Mouse (Mus musculus) kidney, adult 2 months (tissue): Measurements from ENCODE around the gene Grin3a. TPM values are rescaled to one million over a fixed set of nuclear protein-coding genes. Genes with fewer than 3 reads are reported as not detected.

Experiments
- DNase-seq: peaks from one replicate; pipeline ENCODE4 v3.0.0; 2021
- H3K27ac ChIP-seq: fragments of 200-500 bp; 2 replicates; pipeline ENCODE4 v1.5.1; 2012; ENCODE audit warnings: low read depth, low read length, control low read depth, inconsistent platforms; ENCODE audit not compliant: insufficient read depth
- H3K27me3 ChIP-seq: fragments of 200-500 bp; replicated peaks from 2 replicates; pipeline ENCODE4 v1.6.1; 2012; ENCODE audit warnings: mild to moderate bottlenecking, moderate library complexity, low read length, inconsistent platforms; ENCODE audit not compliant: control insufficient read depth, insufficient read depth
- H3K36me3 ChIP-seq: fragments of 200-500 bp; 2 replicates; pipeline ENCODE4 v1.6.1; 2012; ENCODE audit warnings: mild to moderate bottlenecking, moderate library complexity, low read length, inconsistent platforms; ENCODE audit not compliant: control insufficient read depth, insufficient read depth
- H3K4me1 ChIP-seq: fragments of 200-500 bp; 2 replicates; pipeline ENCODE4 v1.6.1; 2011; ENCODE audit warnings: low read length; ENCODE audit not compliant: control insufficient read depth, insufficient read depth
- H3K4me3 ChIP-seq: fragments of 200-500 bp; 2 replicates; pipeline ENCODE4 v1.5.1; 2011; ENCODE audit warnings: mild to moderate bottlenecking, low read depth, low read length, control low read depth; ENCODE audit not compliant: insufficient read depth
- CTCF ChIP-seq: fragments of 200-500 bp; conservative IDR thresholded peaks from 2 replicates; pipeline ENCODE4 v1.5.1; 2011; ENCODE audit warnings: low read depth, mild to moderate bottlenecking, control low read depth, low read length, moderate library complexity, mixed read lengths; ENCODE audit not compliant: insufficient read depth, insufficient read length
- POLR2A ChIP-seq: fragments of 200-500 bp; IDR thresholded peaks from one replicate; pipeline ENCODE4 v1.6.1; 2011; ENCODE audit warnings: low read depth, low read length, control low read depth
- WGBS: fragments of 180-500 bp; shearing (Covaris S2); methylation state at CpG from one replicate; pipeline ENCODE4 v1.1.7; 2018; 5-methylcytosine and 5-hydroxymethylcytosine counted together
- polyA plus RNA-seq: library from polyadenylated mRNA; depleted of rRNA; stranded (reverse); fragments of >200 nt; gene quantifications from 2 replicates; pipeline ENCODE4 v1.2.3, GENCODE M21; 2012

Grin3a gene
- polyA plus RNA-seq, 1 experiment: 0.14 TPM

- 91% methylated on average over 11 of the region's 11 CpGs for WGBS
- H3K4me1 ChIP-seq: no peaks in the 10 kb centered on the region
- H3K36me3 ChIP-seq: no peaks in the 10 kb centered on the region
- no peak overlapping the region for H3K4me3 ChIP-seq
- no peak for DNase-seq
- no peak for TF ChIP-seq CTCF
- no peak for TF ChIP-seq POLR2A
- no peak overlapping the region for H3K27ac ChIP-seq
- no peaks in the 10 kb centered on the region for H3K27me3 ChIP-seq
These were observed 165.2 kb downstream of the Grin3a start for GRCm38 (mm10) chr4:49680171-49680875.

DNA sequence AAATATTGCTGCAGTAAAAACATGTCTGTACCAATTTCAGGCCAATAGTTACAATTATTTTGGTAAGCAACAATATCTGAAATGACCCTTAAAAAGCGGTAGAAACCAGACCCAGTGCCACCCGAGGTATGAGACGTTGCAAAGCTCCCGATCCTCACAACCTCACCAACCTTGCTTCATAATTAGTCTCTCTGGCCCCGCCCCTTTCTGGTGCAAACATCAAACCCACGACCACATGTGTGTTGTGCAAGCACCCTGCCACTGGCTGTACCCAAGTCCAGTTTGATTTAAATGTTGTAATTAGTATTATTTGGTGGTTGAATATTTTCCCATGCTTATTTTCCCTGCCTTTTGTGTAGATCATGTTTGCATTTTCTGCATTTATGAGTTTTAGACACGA, 168.8 kb downstream of the Grin3a start:
- WGBS: 65% methylated on average over 7 of the region's 7 CpGs
- Histone ChIP-seq H3K27ac (no peak overlapping the region), H3K4me1 (no peaks in the 10 kb centered on the region), H3K27me3 (no peaks in the 10 kb centered on the region), H3K36me3 (no peaks in the 10 kb centered on the region), H3K4me3 (no peak overlapping the region)
- TF ChIP-seq POLR2A (no peak), CTCF (no peak)
- no peak for DNase-seq

- H3K4me1 ChIP-seq: no peaks in the 10 kb centered on the region
- no peak overlapping the region for H3K27ac ChIP-seq
- 92% methylated on average over 6 of the region's 6 CpGs for WGBS
- DNase-seq: no peak
- no peaks in the 10 kb centered on the region for H3K27me3 ChIP-seq
- no peak overlapping the region for H3K4me3 ChIP-seq
- TF ChIP-seq POLR2A (no peak), CTCF (no peak)
- no peaks in the 10 kb centered on the region for H3K36me3 ChIP-seq
These were observed 169.5 kb downstream of the Grin3a start for GRCm38 (mm10) chr4:49676071-49676470.

- 84% methylated on average over 5 of the region's 5 CpGs for WGBS
- no peak for DNase-seq
- TF ChIP-seq POLR2A (no peak), CTCF (no peak)
- H3K27ac ChIP-seq: no peak overlapping the region
- H3K4me3 ChIP-seq: no peak overlapping the region
- no peaks in the 10 kb centered on the region for H3K27me3 ChIP-seq
- peaks cover 4% of the 10 kb centered on the region; the same call in 1 of the 2 replicates for H3K36me3 ChIP-seq
- no peaks in the 10 kb centered on the region for H3K4me1 ChIP-seq
These were observed 180.7 kb downstream of the Grin3a start for GRCm38 (mm10) chr4:49664850-49665249.

GRCm38 (mm10) chr4:49662231-49662630, 183.3 kb downstream of the Grin3a start:
- Histone ChIP-seq H3K4me1 (no peaks in the 10 kb centered on the region), H3K4me3 (no peak overlapping the region), H3K27ac (no peak overlapping the region), H3K27me3 (no peaks in the 10 kb centered on the region), H3K36me3 (peaks cover 4% of the 10 kb centered on the region)
- no peak for TF ChIP-seq POLR2A
- no peak for TF ChIP-seq CTCF
- WGBS: 87% methylated on average over 4 of the region's 4 CpGs
- DNase-seq: no peak

DNA sequence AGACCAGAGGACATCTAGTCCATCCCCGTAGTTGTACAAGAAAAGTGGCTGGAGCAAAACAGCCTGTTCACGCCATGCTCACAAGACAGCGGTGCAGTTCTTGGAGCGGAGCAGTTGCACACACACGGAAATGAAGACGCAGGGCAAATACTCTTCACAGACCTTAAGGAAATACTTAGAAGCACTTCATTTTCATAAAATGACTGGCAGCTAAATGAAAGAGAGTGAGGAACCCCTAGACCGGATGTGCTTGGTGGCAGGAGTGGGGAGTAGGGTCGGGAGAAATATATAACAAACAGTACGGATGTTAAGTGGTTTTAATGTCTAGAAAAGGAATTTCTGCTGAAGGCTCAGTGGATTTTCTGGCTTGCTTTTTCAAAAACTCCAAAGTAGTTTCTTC, 183.9 kb downstream of the Grin3a start:
- no peaks in the 10 kb centered on the region for H3K27me3 ChIP-seq
- no peak overlapping the region for H3K4me3 ChIP-seq
- 95% methylated on average over 9 of the region's 9 CpGs for WGBS
- DNase-seq: no peak
- peaks cover 6% of the 10 kb centered on the region for H3K36me3 ChIP-seq
- TF ChIP-seq CTCF (no peak), POLR2A (no peak)
- H3K27ac ChIP-seq: no peak overlapping the region
- no peaks in the 10 kb centered on the region for H3K4me1 ChIP-seq

DNA sequence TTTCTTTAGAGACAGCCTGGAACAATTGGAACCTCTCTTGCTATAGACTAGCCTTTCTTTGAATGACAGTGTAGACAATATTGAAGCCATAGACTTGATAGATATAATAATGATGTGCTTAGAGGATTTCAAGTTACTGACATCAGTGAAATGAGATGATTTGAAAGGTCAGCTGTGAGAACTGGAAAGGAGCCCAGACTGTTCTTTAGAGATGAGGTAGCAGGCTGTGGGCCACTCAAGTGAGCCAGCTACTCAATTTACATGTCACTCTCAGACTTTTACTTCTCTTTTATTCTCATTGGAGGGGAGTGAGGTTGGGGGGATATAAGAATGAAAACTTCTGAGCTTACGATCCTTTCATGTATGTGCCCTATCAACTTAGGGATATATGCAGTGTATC, 186.1 kb downstream of the Grin3a start:
- no peaks in the 10 kb centered on the region for H3K27me3 ChIP-seq
- peaks cover 15% of the 10 kb centered on the region for H3K36me3 ChIP-seq
- no peaks in the 10 kb centered on the region for H3K4me1 ChIP-seq
- WGBS: 94% methylated on average over 1 of the region's 1 CpGs
- no peak overlapping the region for H3K27ac ChIP-seq
- TF ChIP-seq POLR2A (no peak), CTCF (no peak)
- no peak overlapping the region for H3K4me3 ChIP-seq
- no peak for DNase-seq

DNA sequence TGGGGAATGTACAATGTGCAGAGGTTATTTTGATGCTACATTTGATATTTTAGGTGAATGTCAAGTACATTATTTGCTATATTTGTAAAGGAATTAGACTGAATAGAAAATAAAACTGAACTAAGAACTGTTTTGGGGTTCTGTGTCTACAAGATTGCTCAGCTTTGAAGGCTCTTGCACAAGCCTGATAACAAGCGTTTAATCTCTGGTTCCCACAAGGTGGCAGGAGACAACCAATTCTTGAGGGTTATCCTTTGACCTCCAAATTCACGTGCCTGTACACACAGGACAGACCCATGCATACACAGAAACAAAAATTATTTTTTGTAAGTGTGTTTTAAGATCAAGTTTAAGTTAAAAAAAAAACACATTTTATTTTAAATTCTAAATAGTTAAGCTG, 205.6 kb downstream of the Grin3a start:
- Histone ChIP-seq H3K4me1 (no peaks in the 10 kb centered on the region), H3K36me3 (peaks cover 12% of the 10 kb centered on the region)
- 40% methylated on average over 2 of the region's 2 CpGs for WGBS

More for the DNA sequence above, 205.6 kb downstream of the Grin3a start:
- no peak for DNase-seq
- Histone ChIP-seq H3K4me3 (no peak overlapping the region), H3K27me3 (no peaks in the 10 kb centered on the region), H3K27ac (no peak overlapping the region)
- no peak for TF ChIP-seq CTCF
- TF ChIP-seq POLR2A: no peak
